Mouse (Mus musculus): ENCODE measurements around the gene Ralgps1.

- TF ChIP-seq CTCF (IDR thresholded peaks at IDR 0.05; ENCODE audit: extremely low read depth, insufficient read depth, low read length) (no peak), POLR2A (IDR thresholded peaks at IDR 0.05; ENCODE audit: extremely low read depth, insufficient read depth, low read length) (no peak)
Measured at GRCm38 (mm10) chr2:33260772-33261171, 110.5 kb downstream of the Ralgps1 start.
